Comparison of ENCODE assay signal across 26 mouse cellular contexts in the genomic region with DNA sequence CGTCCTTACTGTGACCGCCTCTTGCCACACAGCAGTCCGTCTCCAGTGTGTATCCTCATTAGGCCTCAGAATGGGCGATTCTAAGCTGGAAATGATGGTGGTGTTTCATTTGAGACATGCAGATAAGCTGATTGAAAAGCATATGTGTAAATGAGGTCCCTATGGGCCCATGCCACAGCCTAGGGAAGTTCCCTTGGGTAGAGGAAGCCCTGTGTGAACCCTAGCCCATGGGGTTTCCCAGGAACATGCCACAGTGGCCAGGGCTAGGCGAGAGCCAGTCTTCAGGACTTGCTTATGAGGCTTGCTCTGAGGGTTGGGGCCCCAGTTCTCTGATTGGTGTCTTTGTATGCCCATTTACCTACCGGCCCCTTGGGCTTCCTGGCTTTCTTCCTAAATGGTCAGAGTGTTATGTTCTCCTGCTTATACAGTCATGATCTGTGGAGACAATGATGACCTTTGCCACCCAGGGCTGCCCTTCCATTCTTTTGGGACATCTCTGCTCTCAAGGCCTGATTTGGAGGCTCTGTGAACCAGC.
DNase-seq lines count a peak whose midpoint lies in the region; ATAC-seq lines count a peak whose summit lies in the region.
"Had no signal": no experiment of that assay in that cellular context is flagged by ENCODE, and none has a peak within 500 bp of the region (broad histone marks: within the 10 kb centered on the region; RNA-seq: fewer than 3 reads in every experiment).

No protein-coding gene starts in this region.

- intact Hi-C loops in heart, postnatal 36 days (cut with DNase I) = no loop called here

- H3K27me3 ChIP-seq in hindbrain, embryonic 13.5 days = no peaks in the 10 kb centered on the region
- H3K27me3 ChIP-seq in hindbrain, embryonic 14.5 days (ENCODE audit: control insufficient read depth, insufficient read depth, low read length) = no peaks in the 10 kb centered on the region
- H3K27me3 ChIP-seq in neural tube, embryonic 13.5 days = 0 out of 2 replicates have a peak, but pooled peaks cover 2% of the 10 kb centered on the region
- no peaks in the 10 kb centered on the region for H3K27me3 ChIP-seq in limb, embryonic 10.5 days (ENCODE audit: low read depth, poor library complexity, severe bottlenecking)
- H3K27me3 ChIP-seq: embryonic facial prominence, embryonic 13.5 days; embryonic facial prominence, embryonic 15.5 days; forebrain, embryonic 12.5 days; forebrain, embryonic 15.5 days had no signal

- H3K4me1 ChIP-seq in hindbrain, embryonic 13.5 days (replicated peaks) = peaks cover 4% of the 10 kb centered on the region; the same call in 1 of the 2 replicates
- H3K4me1 ChIP-seq in hindbrain, embryonic 14.5 days (replicated peaks; ENCODE audit: control insufficient read depth, insufficient read depth, low read length) = no peaks in the 10 kb centered on the region
- peaks cover 9% of the 10 kb centered on the region for H3K4me1 ChIP-seq in neural tube, embryonic 13.5 days (replicated peaks)
- H3K4me1 ChIP-seq in limb, embryonic 10.5 days = peaks cover 27% of the 10 kb centered on the region
- H3K4me1 ChIP-seq: embryonic facial prominence, embryonic 13.5 days; embryonic facial prominence, embryonic 15.5 days; forebrain, embryonic 10.5 days; forebrain, embryonic 12.5 days; forebrain, embryonic 15.5 days had no signal

- no peak overlapping the region for H3K9ac ChIP-seq in hindbrain, embryonic 13.5 days
- no peak overlapping the region for H3K9ac ChIP-seq in hindbrain, embryonic 14.5 days
- H3K9ac ChIP-seq in neural tube, embryonic 13.5 days = no peak overlapping the region
- H3K9ac ChIP-seq: embryonic facial prominence, embryonic 13.5 days; embryonic facial prominence, embryonic 15.5 days; forebrain, embryonic 12.5 days; forebrain, embryonic 15.5 days had no signal

- no peak for DNase-seq in hindbrain, embryonic 14.5 days (ENCODE audit: low spot score)
- peak; percentile 12 for DNase-seq in kidney, adult 11 months
- DNase-seq in kidney, postnatal 36 days = no peak
- no peak for DNase-seq in neural tube, embryonic 10.5 days (ENCODE audit: extremely low spot score, low spot score)
- no peak for DNase-seq in limb, embryonic 10.5 days (ENCODE audit: low spot score)
- DNase-seq in heart, postnatal 36 days = no peak
- DNase-seq: adrenal gland, adult 2 months; adrenal gland, postnatal 10 days; adrenal gland, postnatal 25 days; B cell, adult 2 months; cerebellum, adult 11 months; cerebellum, adult 18-20 months; cerebellum, adult 8-10 months; cerebellum, adult 9-11 months; cerebellum, postnatal 14 days; cerebellum, postnatal 36 days; embryo, embryonic 11 days had no signal

- ATAC-seq in hindbrain, embryonic 13.5 days (ENCODE audit: low FRiP score) = no peak
- no peak for ATAC-seq in hindbrain, embryonic 14.5 days (ENCODE audit: low FRiP score)
- no peak for ATAC-seq in neural tube, embryonic 13.5 days (ENCODE audit: low read depth)
- ATAC-seq: CD4-positive, CD25-positive, alpha-beta regulatory T cell, adult 4 months; forebrain, embryonic 15.5 days had no signal

- no peaks in the 10 kb centered on the region for H3K9me3 ChIP-seq in hindbrain, embryonic 13.5 days
- no peaks in the 10 kb centered on the region for H3K9me3 ChIP-seq in hindbrain, embryonic 14.5 days (ENCODE audit: control insufficient read depth, low read length)
- no peaks in the 10 kb centered on the region for H3K9me3 ChIP-seq in neural tube, embryonic 13.5 days
- H3K9me3 ChIP-seq in limb, embryonic 10.5 days (replicated peaks) = no peaks in the 10 kb centered on the region
- H3K9me3 ChIP-seq: embryonic facial prominence, embryonic 13.5 days; embryonic facial prominence, embryonic 15.5 days; forebrain, embryonic 10.5 days; forebrain, embryonic 12.5 days; forebrain, embryonic 15.5 days had no signal

- H3K36me3 ChIP-seq in hindbrain, embryonic 13.5 days = no peaks in the 10 kb centered on the region
- no peaks in the 10 kb centered on the region for H3K36me3 ChIP-seq in hindbrain, embryonic 14.5 days (replicated peaks; ENCODE audit: control insufficient read depth, insufficient read depth)
- H3K36me3 ChIP-seq in neural tube, embryonic 13.5 days = no peaks in the 10 kb centered on the region
- H3K36me3 ChIP-seq in limb, embryonic 10.5 days = no peaks in the 10 kb centered on the region
- H3K36me3 ChIP-seq: embryonic facial prominence, embryonic 13.5 days; embryonic facial prominence, embryonic 15.5 days; forebrain, embryonic 10.5 days; forebrain, embryonic 12.5 days; forebrain, embryonic 15.5 days had no signal

- WGBS in hindbrain, embryonic 13.5 days = 80% methylated on average over 6 of the region's 6 CpGs
- 80% methylated on average over 6 of the region's 6 CpGs for WGBS in hindbrain, embryonic 14.5 days
- WGBS in neural tube, embryonic 13.5 days = 74% methylated on average over 6 of the region's 6 CpGs
- 83% methylated on average over 6 of the region's 6 CpGs for WGBS in limb, embryonic 10.5 days

- peak overlapping the region; percentile 26; the same call in 1 of the 2 replicates for H3K27ac ChIP-seq in hindbrain, embryonic 13.5 days
- H3K27ac ChIP-seq in hindbrain, embryonic 14.5 days = no peak overlapping the region
- peak overlapping the region; percentile 38; the same call in 1 of the 2 replicates for H3K27ac ChIP-seq in neural tube, embryonic 13.5 days (replicated peaks)
- H3K27ac ChIP-seq in limb, embryonic 10.5 days = peak overlapping the region; percentile 39
- H3K27ac ChIP-seq: embryonic facial prominence, embryonic 13.5 days; embryonic facial prominence, embryonic 15.5 days; forebrain, embryonic 10.5 days; forebrain, embryonic 12.5 days; forebrain, embryonic 15.5 days had no signal

- H3K4me2 ChIP-seq in hindbrain, embryonic 13.5 days = no peak overlapping the region
- H3K4me2 ChIP-seq in hindbrain, embryonic 14.5 days (replicated peaks) = no peak overlapping the region
- H3K4me2 ChIP-seq in neural tube, embryonic 13.5 days = no peak overlapping the region
- H3K4me2 ChIP-seq: embryonic facial prominence, embryonic 13.5 days; embryonic facial prominence, embryonic 15.5 days; forebrain, embryonic 12.5 days; forebrain, embryonic 15.5 days had no signal

- no peak overlapping the region for H3K4me3 ChIP-seq in hindbrain, embryonic 13.5 days
- H3K4me3 ChIP-seq in hindbrain, embryonic 14.5 days (replicated peaks; ENCODE audit: low read length) = no peak overlapping the region
- H3K4me3 ChIP-seq in neural tube, embryonic 13.5 days = no peak overlapping the region
- no peak overlapping the region for H3K4me3 ChIP-seq in limb, embryonic 10.5 days
- H3K4me3 ChIP-seq: embryonic facial prominence, embryonic 13.5 days; embryonic facial prominence, embryonic 15.5 days; erythroblast, embryonic 14.5 days; forebrain, embryonic 10.5 days; forebrain, embryonic 12.5 days; forebrain, embryonic 15.5 days had no signal
